Mouse (Mus musculus): ENCODE measurements around the gene Cadps2. TPM values are rescaled to one million over a fixed set of nuclear protein-coding genes. Genes with fewer than 3 reads are reported as not detected.

The Cadps2 gene
- total RNA-seq (2021) = under 1 TPM; 0.10 to 0.26 TPM
- long read RNA-seq, experiment 1 = 0 reads
- long read RNA-seq, experiment 2 = 0 reads

GRCm38 (mm10) chr6:23839009-23839811 lies at the start of gene Cadps2:
Cadps2 (minus strand) TSS chr6:23839421.
- intact Hi-C loops (cut with DNase I) = no loop called here
- peak; percentile 13 to 25 for DNase-seq

- DNase-seq = no peak
- intact Hi-C loops (cut with DNase I) = no loop called here
Observed at GRCm38 (mm10) chr6:23886418-23886817, 47.2 kb upstream of the Cadps2 start.

GRCm38 (mm10) chr6:23876765-23877408 lies 37.7 kb upstream of the Cadps2 start:
- no peak for DNase-seq
- intact Hi-C loops (cut with DNase I) = no loop called here

GRCm38 (mm10) chr6:23876363-23876762 lies 37.1 kb upstream of the Cadps2 start:
- DNase-seq = no peak
- intact Hi-C loops (cut with DNase I) = no loop called here

GRCm38 (mm10) chr6:23873812-23874211 lies 34.6 kb upstream of the Cadps2 start:
- DNase-seq = no peak
- intact Hi-C loops (cut with DNase I) = no loop called here

GRCm38 (mm10) chr6:23873231-23873630 lies 34.0 kb upstream of the Cadps2 start:
- no peak for DNase-seq
- intact Hi-C loops (cut with DNase I) = no loop called here

- intact Hi-C loops (cut with DNase I) = no loop called here
- DNase-seq = no peak
Observed at GRCm38 (mm10) chr6:23869971-23870370, 30.8 kb upstream of the Cadps2 start.

- intact Hi-C loops (cut with DNase I) = no loop called here
- DNase-seq = no peak
Observed at GRCm38 (mm10) chr6:23866298-23866697, 27.1 kb upstream of the Cadps2 start.

GRCm38 (mm10) chr6:23853464-23853863 lies 14.2 kb upstream of the Cadps2 start:
- no peak for DNase-seq
- intact Hi-C loops (cut with DNase I) = no loop called here

GRCm38 (mm10) chr6:23840001-23840400 lies 780 bp upstream of the Cadps2 start:
- DNase-seq = no peak
- intact Hi-C loops (cut with DNase I) = no loop called here

- DNase-seq = no peak
- intact Hi-C loops (cut with DNase I) = no loop called here
Observed at GRCm38 (mm10) chr6:23838401-23839008, 716 bp downstream of the Cadps2 start.

GRCm38 (mm10) chr6:23837631-23838030 lies 1.6 kb downstream of the Cadps2 start:
- intact Hi-C loops (cut with DNase I) = no loop called here
- DNase-seq = no peak

- intact Hi-C loops (cut with DNase I) = no loop called here
- no peak for DNase-seq
Observed at GRCm38 (mm10) chr6:23837127-23837526, 2.1 kb downstream of the Cadps2 start.

- DNase-seq = no peak
- intact Hi-C loops (cut with DNase I) = no loop called here
Observed at GRCm38 (mm10) chr6:23836694-23837093, 2.5 kb downstream of the Cadps2 start.

GRCm38 (mm10) chr6:23835552-23835951 lies 3.7 kb downstream of the Cadps2 start:
- DNase-seq = no peak
- intact Hi-C loops (cut with DNase I) = no loop called here

- DNase-seq = no peak
- intact Hi-C loops (cut with DNase I) = no loop called here
Observed at GRCm38 (mm10) chr6:23830741-23831140, 8.5 kb downstream of the Cadps2 start.

GRCm38 (mm10) chr6:23829338-23829737 lies 9.9 kb downstream of the Cadps2 start:
- DNase-seq = no peak
- intact Hi-C loops (cut with DNase I) = no loop called here

- intact Hi-C loops (cut with DNase I) = no loop called here
- no peak for DNase-seq
Observed at GRCm38 (mm10) chr6:23821819-23822218, 17.4 kb downstream of the Cadps2 start.

- intact Hi-C loops (cut with DNase I) = no loop called here
- no peak for DNase-seq
Observed at GRCm38 (mm10) chr6:23810087-23810486, 29.1 kb downstream of the Cadps2 start.

- intact Hi-C loops (cut with DNase I) = no loop called here
- no peak for DNase-seq
Observed at GRCm38 (mm10) chr6:23809344-23809743, 29.9 kb downstream of the Cadps2 start.

GRCm38 (mm10) chr6:23805333-23805732 lies 33.9 kb downstream of the Cadps2 start:
- DNase-seq = no peak
- intact Hi-C loops (cut with DNase I) = no loop called here

- intact Hi-C loops (cut with DNase I) = no loop called here
- DNase-seq = no peak
Observed at GRCm38 (mm10) chr6:23791822-23792221, 47.4 kb downstream of the Cadps2 start.

All from gastrocnemius, postnatal 36 days (tissue).